Mouse (Mus musculus) hindlimb bud, embryonic 11.5 days (tissue): ENCODE measurements at regions not wholly inside any gene's neighbourhood (a gene's known extent, or its start where the extent isn't known, plus 50 kb on each side); places are given as distances from the start of the nearest gene placed in this dataset.

Experiments used
- DNase-seq: peaks from one replicate; pipeline ENCODE4 v3.0.0-alpha.2; 2012; ENCODE audit warnings: low read depth, low spot score; ENCODE audit errors: extremely low spot score

GRCm38 (mm10) chr15:97462587-97462986 lies 215.5 kb upstream of the Amigo2 start:
- no peak for DNase-seq

DNA sequence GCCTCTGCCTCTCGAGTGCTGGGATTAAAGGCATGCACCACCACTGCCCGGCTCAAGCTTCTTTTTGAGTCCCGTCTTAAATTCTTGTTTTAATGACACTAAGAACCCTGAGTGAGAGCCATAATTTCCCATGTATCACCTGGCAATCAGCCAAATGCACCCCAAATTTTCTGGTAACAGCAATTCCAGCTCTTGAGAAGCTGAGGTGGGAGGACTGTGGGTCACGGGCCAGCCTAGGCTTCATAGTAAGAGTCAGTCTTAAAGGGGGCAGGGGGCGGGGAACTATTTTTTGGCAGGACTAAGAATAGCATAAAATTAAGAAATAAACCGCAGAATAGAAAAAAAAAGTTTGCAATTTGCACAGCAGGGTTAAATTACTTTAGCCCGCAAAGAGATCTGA lies 214.9 kb upstream of the Amigo2 start:
- DNase-seq = no peak

DNA sequence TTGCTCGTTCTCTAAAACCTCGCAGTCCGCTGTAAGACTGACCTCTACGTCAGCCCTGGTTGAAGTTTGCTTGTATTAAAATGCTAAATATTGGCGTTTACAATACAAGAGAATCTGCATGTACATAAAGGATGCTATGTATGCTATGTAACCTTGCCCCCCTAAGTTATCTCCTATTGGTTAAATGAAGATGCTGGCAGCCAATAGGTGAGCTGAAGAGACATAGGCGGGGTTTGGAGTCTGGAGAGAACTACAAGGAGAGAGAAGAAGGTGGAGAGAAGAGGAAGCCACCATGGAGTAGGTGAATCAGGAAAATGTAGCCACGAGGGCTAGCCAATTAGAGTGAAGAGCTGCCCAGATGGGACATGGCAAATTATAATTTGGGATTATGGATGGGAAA lies 214.0 kb upstream of the Amigo2 start:
- no peak for DNase-seq

DNA sequence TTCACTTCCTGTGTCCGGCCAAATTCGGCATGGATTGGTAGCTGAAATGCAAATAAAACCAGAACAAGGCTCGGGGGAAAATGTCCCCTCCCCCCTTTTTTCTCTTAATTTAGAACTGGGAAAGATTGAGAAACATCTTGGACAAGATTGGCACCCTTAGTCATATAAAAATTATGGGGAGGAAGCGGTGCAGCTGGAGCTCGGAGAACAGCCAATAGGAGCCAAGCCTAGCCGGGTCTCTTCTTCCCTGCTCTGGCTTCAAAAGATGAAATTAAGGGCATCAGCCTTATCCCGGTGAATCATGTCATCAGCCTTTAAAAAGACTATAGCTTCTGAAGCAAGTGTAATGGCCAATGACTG lies 213.3 kb upstream of the Amigo2 start:
- no peak for DNase-seq

DNA sequence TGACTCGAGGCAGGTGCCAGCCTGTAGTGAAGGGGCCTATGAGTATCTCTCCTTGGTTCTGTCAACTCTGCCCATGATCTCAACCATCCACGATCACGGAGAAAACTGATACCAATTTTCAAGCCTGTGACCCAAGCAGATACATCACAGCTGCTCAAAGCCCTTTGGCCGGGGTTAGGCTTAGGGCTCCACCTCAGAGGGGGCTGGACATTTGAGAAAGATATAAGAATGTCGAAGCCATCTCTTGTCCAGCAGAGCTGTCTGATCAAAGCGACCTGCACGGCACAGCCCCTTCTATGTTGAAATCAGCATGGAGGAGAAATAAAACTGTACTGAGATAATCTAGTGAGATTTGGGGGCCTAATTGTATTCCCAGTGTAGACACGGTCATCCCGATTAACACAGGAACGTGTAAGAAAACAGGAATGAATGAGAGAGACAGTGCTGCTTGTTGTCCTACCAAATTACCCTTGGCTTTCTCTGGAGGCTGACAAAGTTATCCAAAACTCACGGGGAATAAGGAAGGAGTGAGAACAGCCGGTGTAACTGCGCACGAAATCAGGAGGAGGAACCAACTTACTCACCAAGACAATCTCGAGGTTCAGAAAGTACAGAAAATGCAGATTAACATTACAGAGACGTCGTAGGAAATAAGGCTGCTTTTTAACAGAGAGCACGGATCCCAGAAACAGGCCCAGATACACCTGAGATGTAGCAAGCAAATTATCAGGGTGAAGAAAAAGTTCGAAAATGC lies 212.7 kb upstream of the Amigo2 start:
- no peak for DNase-seq

DNA sequence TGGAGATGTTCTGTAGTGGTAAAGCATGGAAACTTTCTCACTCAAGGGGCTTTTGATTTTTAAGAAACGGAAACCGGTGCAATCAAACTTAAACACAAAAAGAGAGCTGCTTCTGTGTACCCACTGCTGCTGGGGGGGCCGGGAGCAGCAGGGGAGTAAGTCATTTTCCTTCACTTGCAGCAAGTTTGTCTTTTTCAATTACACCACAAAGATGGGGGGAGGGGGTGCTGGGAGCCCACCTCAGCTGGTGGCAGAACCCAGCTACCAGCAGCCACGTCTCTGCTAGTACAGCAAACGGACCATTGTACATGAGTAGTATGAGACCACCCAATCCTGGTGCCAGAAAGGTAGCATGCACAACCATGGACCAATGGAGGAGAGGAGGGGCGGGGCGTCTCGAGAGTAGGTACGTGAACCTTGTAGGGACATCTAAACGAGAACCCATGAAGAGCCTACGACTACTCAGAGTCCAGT lies 211.7 kb upstream of the Amigo2 start:
- DNase-seq = no peak

DNA sequence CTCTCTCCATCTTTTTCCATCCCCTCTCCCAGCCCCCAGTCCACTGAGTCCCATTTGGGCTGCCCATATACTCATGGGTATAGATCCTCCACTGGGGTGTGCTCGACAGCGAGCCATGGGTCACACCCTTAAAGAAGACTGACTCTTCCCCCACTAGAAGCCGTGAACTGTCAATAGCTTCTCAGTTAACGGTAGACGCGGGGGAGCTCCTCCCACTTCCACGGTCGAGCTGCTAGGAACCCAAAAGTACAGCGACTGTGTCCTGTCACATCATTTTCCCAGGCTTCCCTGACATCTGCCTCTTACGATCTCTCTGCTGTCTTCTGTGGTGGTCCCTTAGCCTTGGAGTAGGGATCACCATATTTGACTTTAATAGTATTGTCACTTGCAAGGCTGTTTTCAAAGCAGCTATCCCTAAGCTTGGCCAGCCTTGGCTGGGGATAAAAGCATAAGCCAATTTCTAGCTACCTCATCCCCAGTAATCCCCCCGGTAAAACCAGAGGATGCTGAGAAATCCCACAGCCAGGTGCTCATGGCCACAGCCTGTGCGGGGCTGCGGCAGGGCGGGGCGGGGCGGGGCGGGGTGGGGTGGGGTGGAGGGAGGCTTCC lies 211.2 kb upstream of the Amigo2 start:
- no peak for DNase-seq

DNA sequence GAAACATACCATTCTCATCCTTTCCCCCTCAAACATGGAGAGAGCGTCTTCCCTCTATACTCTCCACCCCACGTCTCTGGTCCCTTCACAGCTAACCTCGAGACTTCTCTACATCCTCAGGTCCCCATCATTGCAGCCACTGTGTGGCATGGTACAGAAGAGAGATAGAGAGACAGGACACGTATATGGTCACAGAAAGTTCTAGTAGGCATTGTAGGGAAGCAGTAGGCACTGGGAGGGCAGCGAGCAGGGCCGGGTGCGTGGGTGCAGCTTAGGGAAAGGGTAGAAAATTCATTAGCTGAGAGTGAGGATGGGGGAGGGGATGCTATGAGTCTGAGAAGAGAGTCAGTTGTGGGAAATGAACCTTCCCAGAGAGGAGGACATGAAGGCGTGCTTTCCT lies 210.4 kb upstream of the Amigo2 start:
- DNase-seq = no peak

DNA sequence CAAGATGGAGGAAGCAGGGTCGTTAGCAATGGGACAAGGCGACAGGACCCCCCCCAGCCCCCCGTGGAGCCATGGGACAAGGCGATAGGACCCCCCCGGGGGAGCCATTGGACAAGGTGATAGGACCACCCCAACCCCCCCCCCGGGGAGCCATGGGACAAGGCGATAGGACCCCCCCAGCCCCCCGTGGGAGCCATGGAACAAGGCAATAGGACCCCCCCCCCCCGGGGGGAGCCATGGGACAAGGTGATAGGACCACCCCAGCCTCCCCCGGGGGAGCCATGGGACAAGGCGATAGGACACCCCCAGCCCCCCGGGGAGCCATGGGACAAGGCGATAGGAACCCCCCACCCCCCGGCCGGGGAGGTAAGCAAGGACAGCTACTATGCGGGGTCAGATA lies 209.9 kb upstream of the Amigo2 start:
- DNase-seq = no peak

- DNase-seq = no peak
Measured at GRCm38 (mm10) chr15:97455672-97456071, 208.6 kb upstream of the Amigo2 start.

DNA sequence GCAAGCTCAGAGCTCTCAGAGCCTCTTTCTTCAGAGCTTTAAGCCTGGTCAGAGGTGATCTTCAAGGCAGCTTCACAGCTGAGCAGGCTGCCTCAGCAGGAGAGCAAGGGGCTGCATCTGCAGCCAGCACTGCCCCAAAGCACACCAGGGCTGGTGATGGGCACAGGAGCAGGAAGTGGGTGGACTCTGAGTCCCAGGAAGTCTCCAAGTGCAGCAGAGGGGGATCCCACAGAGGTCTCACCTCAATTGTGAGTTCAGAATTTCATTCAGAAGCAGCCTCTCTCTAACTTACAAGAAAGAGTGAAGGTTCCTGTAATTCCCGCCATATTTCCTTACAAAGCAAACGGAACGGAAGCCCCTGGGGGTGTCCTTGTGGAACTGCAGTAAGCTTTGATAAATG lies 202.6 kb upstream of the Amigo2 start:
- no peak for DNase-seq

- DNase-seq = no peak
Measured at GRCm38 (mm10) chr15:97449001-97449400, 201.9 kb upstream of the Amigo2 start.

- DNase-seq = no peak
Measured at GRCm38 (mm10) chr15:97448243-97448880, 201.3 kb upstream of the Amigo2 start.

GRCm38 (mm10) chr15:97446181-97446580 lies 199.1 kb upstream of the Amigo2 start:
- DNase-seq = no peak

- DNase-seq = no peak
Measured at GRCm38 (mm10) chr15:97438235-97438760, 191.2 kb upstream of the Amigo2 start.
